Mouse (Mus musculus): ENCODE results near the gene Rbbp5. TPM values are rescaled to one million over a fixed set of nuclear protein-coding genes. Genes with fewer than 3 reads are reported as not detected.

The Rbbp5 gene
- polyA plus RNA-seq, 1 experiment = 12.0 TPM

GRCm38 (mm10) chr1:132518621-132519020 lies 41.5 kb downstream of the Rbbp5 start:
- Histone ChIP-seq H3K4me1 (ENCODE audit: control insufficient read depth, insufficient read depth, insufficient read length, low read length) (no peaks in the 10 kb centered on the region), H3K27ac (replicated peaks; ENCODE audit: low read depth, low read length) (no peak overlapping the region), H3K4me3 (ENCODE audit: insufficient read depth, low read depth, low read length) (no peak overlapping the region)

GRCm38 (mm10) chr1:132519734-132520133 lies 42.6 kb downstream of the Rbbp5 start:
- Histone ChIP-seq H3K27ac (replicated peaks; ENCODE audit: low read depth, low read length) (no peak overlapping the region), H3K4me3 (ENCODE audit: insufficient read depth, low read depth, low read length) (no peak overlapping the region), H3K4me1 (ENCODE audit: control insufficient read depth, insufficient read depth, insufficient read length, low read length) (no peaks in the 10 kb centered on the region)

- Histone ChIP-seq H3K4me1 (ENCODE audit: control insufficient read depth, insufficient read depth, insufficient read length, low read length) (no peaks in the 10 kb centered on the region), H3K4me3 (ENCODE audit: insufficient read depth, low read depth, low read length) (no peak overlapping the region), H3K27ac (replicated peaks; ENCODE audit: low read depth, low read length) (no peak overlapping the region)
Measured at GRCm38 (mm10) chr1:132520764-132521163, 43.6 kb downstream of the Rbbp5 start.

DNA sequence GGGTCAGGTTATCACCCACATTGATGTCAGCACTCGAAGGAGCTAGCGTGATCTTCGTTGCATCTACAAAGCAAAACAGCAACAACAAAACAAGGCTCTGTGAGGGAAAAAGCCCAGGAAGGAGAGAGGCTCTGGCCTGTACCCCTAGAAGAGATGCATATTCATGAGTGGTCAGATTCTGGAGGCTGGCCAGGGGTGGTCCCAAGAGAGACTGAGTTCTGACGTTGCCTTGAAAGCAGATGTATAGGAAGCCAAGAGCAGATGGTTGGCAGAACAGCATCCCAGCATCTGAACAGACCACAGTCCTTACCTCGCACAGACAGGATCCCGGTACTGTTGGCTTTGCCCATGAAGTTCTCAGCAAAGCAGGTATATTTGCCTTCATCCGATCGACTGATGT lies 45.9 kb downstream of the Rbbp5 start:
- Histone ChIP-seq H3K4me1 (ENCODE audit: control insufficient read depth, insufficient read depth, insufficient read length, low read length) (no peaks in the 10 kb centered on the region), H3K27ac (replicated peaks; ENCODE audit: low read depth, low read length) (no peak overlapping the region), H3K4me3 (ENCODE audit: insufficient read depth, low read depth, low read length) (no peak overlapping the region)

DNA sequence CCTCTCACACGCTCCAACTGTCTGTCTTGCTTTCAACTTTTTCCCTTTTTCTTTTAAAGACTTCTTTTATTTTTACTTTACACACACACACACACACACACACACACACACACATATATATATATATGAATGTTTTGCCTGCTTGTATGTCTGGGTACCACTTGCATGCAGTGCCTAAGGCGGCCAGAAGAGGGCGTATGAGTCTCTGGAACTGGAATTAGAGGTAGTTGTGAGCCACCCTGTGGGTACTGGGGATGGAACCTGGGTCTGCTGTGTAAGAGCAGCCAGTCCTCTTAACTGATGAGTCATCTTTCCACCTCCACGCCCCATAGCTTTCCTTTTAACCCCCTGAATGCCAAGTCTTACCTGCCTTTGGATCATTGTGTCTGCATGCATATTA lies 46.8 kb downstream of the Rbbp5 start:
- Histone ChIP-seq H3K4me3 (ENCODE audit: insufficient read depth, low read depth, low read length) (no peak overlapping the region), H3K4me1 (ENCODE audit: control insufficient read depth, insufficient read depth, insufficient read length, low read length) (no peaks in the 10 kb centered on the region), H3K27ac (replicated peaks; ENCODE audit: low read depth, low read length) (no peak overlapping the region)

- H3K27ac ChIP-seq (replicated peaks; ENCODE audit: low read depth, low read length) = no peak overlapping the region
- no peak overlapping the region for H3K4me3 ChIP-seq (ENCODE audit: insufficient read depth, low read depth, low read length)
- H3K4me1 ChIP-seq (ENCODE audit: control insufficient read depth, insufficient read depth, insufficient read length, low read length) = no peaks in the 10 kb centered on the region
Measured at GRCm38 (mm10) chr1:132525832-132526231, 48.7 kb downstream of the Rbbp5 start.

DNA sequence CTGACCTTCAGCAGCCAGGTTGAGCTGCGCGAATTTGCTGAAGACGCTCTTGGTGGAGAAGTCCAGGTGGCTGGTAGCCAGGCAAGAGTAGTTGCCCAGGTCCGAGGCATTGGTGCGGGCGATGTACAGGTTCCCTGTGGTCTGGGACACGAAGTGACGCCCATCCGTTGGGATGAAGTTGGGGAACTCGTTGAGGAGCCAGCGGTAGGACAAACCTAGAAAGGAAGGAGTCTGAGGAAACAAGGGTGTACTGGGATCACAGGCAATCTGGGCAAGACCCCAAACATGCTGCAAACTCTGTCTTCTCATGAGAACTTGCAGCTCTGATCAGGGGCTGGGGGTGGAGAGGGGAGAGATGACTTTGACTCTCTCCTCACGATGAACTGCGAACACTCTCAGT lies 50.9 kb downstream of the Rbbp5 start:
- H3K27ac ChIP-seq (replicated peaks; ENCODE audit: low read depth, low read length) = no peak overlapping the region
- H3K4me3 ChIP-seq (ENCODE audit: insufficient read depth, low read depth, low read length) = no peak overlapping the region
- H3K4me1 ChIP-seq (ENCODE audit: control insufficient read depth, insufficient read depth, insufficient read length, low read length) = no peaks in the 10 kb centered on the region

GRCm38 (mm10) chr1:132528647-132529334 lies 51.6 kb downstream of the Rbbp5 start:
- Histone ChIP-seq H3K4me3 (ENCODE audit: insufficient read depth, low read depth, low read length) (no peak overlapping the region), H3K4me1 (ENCODE audit: control insufficient read depth, insufficient read depth, insufficient read length, low read length) (no peaks in the 10 kb centered on the region), H3K27ac (replicated peaks; ENCODE audit: low read depth, low read length) (no peak overlapping the region)

- Histone ChIP-seq H3K4me1 (ENCODE audit: control insufficient read depth, insufficient read depth, insufficient read length, low read length) (no peaks in the 10 kb centered on the region), H3K27ac (replicated peaks; ENCODE audit: low read depth, low read length) (no peak overlapping the region), H3K4me3 (ENCODE audit: insufficient read depth, low read depth, low read length) (no peak overlapping the region)
Measured at GRCm38 (mm10) chr1:132530631-132531191, 53.5 kb downstream of the Rbbp5 start.

DNA sequence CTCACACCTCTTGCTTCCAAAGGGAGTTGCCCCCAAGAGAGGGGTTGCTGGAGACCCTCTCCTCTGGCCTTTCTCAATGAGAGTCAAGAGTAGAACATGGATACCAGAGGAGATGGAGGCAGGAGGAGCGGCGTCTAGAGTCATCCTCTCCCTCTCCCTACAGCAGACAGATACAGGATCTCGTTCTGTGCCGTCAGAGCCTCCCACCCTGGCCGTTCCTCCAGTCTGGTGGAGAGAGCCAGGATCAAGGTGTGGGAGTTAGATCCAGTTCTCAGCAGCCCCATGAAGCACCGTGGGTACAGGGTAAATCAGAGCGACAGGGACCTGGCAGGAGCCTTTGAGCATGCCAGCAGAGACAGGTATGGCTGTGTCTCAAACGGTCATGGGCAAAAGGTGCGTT lies 55.4 kb downstream of the Rbbp5 start:
- no peak overlapping the region for H3K4me3 ChIP-seq (ENCODE audit: insufficient read depth, low read depth, low read length)
- H3K4me1 ChIP-seq (ENCODE audit: control insufficient read depth, insufficient read depth, insufficient read length, low read length) = no peaks in the 10 kb centered on the region
- no peak overlapping the region for H3K27ac ChIP-seq (replicated peaks; ENCODE audit: low read depth, low read length)

DNA sequence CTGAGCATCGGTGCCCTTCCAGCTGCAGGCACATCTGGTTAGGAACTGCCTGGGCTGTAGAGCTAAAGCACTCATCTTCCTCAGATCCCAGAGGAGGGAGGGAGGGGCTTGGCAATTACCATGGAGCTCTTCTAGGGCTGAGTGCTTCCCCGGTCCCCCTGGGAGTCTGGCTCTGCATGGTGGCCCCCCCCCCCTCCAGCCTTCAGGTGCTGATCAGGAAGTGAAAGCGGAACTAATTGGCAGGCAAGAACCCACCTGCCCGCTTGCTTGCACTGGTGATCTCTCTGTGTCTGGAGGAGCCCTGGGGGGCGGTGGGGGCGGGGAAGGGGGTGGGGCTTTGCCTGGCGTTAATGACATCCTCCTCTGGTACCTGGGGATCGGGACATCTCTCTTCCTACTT lies 56.7 kb downstream of the Rbbp5 start:
- Histone ChIP-seq H3K4me1 (ENCODE audit: control insufficient read depth, insufficient read depth, insufficient read length, low read length) (no peaks in the 10 kb centered on the region), H3K27ac (replicated peaks; ENCODE audit: low read depth, low read length) (no peak overlapping the region)

DNA sequence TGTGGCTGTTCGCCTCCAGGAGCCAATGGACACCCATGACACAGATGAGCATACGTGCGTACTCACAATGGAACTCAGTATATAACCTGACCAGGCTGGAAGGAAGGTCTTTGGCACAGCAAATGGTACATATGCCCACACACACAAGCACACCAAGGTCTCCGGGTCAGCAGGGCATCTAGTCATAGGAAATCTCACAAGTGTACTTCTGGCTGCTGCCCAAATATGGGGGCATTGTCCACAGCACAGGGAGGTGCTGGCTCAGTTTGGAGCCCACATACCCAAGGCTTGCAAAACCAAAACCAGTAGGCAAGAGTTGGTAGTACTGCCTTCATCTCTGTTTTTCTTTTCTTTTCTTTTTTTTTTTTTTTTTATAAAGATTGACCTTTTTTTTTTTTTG lies 58.4 kb downstream of the Rbbp5 start:
- no peak overlapping the region for H3K4me3 ChIP-seq (ENCODE audit: insufficient read depth, low read depth, low read length)
- no peak overlapping the region for H3K27ac ChIP-seq (replicated peaks; ENCODE audit: low read depth, low read length)

More for the DNA sequence above, 56.7 kb downstream of the Rbbp5 start:
- no peak overlapping the region for H3K4me3 ChIP-seq (ENCODE audit: insufficient read depth, low read depth, low read length)

GRCm38 (mm10) chr1:132536416-132536815 lies 59.3 kb downstream of the Rbbp5 start:
- H3K4me3 ChIP-seq (ENCODE audit: insufficient read depth, low read depth, low read length) = no peak overlapping the region

More for the DNA sequence above, 58.4 kb downstream of the Rbbp5 start:
- no peaks in the 10 kb centered on the region for H3K4me1 ChIP-seq (ENCODE audit: control insufficient read depth, insufficient read depth, insufficient read length, low read length)

DNA sequence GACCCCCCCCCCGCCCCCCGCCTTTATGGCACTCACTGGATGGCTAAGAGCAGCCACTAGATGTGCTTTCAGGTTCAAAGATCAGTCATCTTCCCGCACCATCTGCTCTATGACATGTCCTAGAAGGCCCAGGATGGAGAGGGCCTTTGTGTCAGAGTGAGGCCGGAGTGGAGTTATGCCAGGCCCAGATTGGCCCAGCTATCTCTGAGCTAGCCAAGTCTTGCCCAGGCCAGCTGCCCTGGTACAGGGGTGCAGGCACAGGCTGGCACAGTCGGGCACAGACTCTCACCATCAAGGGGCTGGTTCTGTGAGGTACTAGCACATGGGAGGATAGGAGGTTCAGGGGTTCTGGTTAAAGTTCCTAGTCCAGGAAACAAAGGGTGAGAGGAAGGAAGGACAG lies 60.6 kb downstream of the Rbbp5 start:
- Histone ChIP-seq H3K4me3 (ENCODE audit: insufficient read depth, low read depth, low read length) (no peak overlapping the region), H3K4me1 (ENCODE audit: control insufficient read depth, insufficient read depth, insufficient read length, low read length) (no peaks in the 10 kb centered on the region), H3K27ac (replicated peaks; ENCODE audit: low read depth, low read length) (no peak overlapping the region)

More at GRCm38 (mm10) chr1:132536416-132536815, 59.3 kb downstream of the Rbbp5 start:
- Histone ChIP-seq H3K27ac (replicated peaks; ENCODE audit: low read depth, low read length) (no peak overlapping the region), H3K4me1 (ENCODE audit: control insufficient read depth, insufficient read depth, insufficient read length, low read length) (no peaks in the 10 kb centered on the region)

DNA sequence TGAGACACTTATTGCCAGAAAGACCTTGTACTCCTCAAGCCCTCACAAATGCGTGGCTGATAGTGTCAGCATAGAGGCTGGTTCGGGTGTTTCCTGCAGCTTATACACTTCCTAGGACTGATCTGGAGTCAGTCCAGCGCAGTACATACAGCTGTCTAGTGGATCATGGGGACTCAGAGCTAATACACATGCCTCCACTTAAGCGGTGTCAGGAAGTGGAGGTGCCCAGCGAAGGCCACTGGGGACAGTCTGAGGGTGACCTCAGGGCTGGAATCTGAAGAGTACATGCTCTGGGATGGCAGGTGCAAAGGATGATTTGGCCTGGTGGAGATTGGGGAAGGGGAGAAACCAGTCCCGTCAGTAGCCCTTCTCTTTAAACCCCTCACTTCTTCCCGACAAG lies 63.5 kb downstream of the Rbbp5 start:
- H3K27ac ChIP-seq (replicated peaks; ENCODE audit: low read depth, low read length) = no peak overlapping the region
- H3K4me1 ChIP-seq (ENCODE audit: control insufficient read depth, insufficient read depth, insufficient read length, low read length) = no peaks in the 10 kb centered on the region
- no peak overlapping the region for H3K4me3 ChIP-seq (ENCODE audit: insufficient read depth, low read depth, low read length)

DNA sequence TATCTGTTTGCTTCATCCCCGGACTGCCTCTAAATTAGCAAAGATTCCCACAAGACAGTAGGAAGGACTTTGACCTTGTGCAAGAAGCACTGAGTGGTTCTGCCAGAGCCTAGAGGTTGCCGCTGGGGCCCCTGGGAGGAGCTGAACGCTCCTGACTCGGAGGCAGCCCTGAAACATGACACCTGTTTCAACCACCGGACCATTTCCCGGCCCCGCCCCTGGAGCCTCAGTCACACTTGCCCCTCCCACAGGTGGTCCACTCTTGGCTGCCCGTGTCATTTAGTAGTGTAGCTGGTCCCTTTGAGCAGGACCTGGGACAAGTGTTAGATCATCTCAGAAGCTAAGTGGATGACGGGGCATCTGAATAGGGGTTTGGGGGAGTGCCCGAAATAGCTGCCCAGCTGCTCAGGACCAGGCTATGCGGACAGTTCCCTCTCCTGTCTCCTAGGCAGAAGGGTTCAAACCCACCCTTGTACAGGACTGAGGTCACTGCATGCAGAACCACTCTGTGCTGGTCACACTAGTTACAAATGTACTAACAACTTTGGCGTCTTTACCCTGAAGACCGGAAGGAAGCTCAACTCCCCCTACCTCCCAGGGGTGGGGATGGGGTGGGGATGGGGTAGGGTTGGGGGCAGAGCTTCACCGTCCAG lies 64.1 kb downstream of the Rbbp5 start:
- H3K4me3 ChIP-seq (ENCODE audit: insufficient read depth, low read depth, low read length) = no peak overlapping the region
- H3K27ac ChIP-seq (replicated peaks; ENCODE audit: low read depth, low read length) = no peak overlapping the region
- no peaks in the 10 kb centered on the region for H3K4me1 ChIP-seq (ENCODE audit: control insufficient read depth, insufficient read depth, insufficient read length, low read length)

All from brown adipose tissue, adult 24 weeks (tissue).